Mouse (Mus musculus): ENCODE results near the gene Scn10a.

The Scn10a gene

GRCm38 (mm10) chr9:119574366-119574765 lies 144.8 kb downstream of the Scn10a start:
- DNase-seq (ENCODE audit: low read depth, low spot score), result no peak
- Histone ChIP-seq H3K27me3 (ENCODE audit: control insufficient read depth, insufficient read depth, low read length, poor library complexity, severe bottlenecking) (no peaks in the 10 kb centered on the region), H3K36me3 (ENCODE audit: control insufficient read depth, insufficient read depth, low read length, poor library complexity, severe bottlenecking) (no peaks in the 10 kb centered on the region)

DNA sequence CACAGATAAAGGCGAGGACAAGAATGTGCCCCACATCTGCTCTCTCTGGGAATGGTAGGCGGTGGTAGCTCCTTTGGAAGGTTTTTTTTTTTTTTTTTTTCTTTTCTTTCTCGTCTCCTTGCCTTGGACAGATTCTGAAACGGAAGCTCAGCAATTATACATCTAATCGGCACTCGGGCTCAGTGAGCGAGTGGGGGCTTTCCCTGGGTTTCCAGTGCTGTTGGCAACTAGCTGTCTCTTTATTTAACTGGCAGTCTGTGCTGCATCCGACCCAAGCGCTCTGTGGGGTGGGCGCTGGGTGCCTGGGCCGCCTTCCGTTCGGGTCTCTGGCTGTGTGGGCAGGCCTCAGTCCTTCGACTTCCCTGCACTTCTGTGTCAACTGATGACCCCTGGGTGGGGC lies 146.1 kb downstream of the Scn10a start:
- H3K36me3 ChIP-seq (ENCODE audit: control insufficient read depth, insufficient read depth, low read length, poor library complexity, severe bottlenecking), result no peaks in the 10 kb centered on the region
- DNase-seq (ENCODE audit: low read depth, low spot score), result no peak

DNA sequence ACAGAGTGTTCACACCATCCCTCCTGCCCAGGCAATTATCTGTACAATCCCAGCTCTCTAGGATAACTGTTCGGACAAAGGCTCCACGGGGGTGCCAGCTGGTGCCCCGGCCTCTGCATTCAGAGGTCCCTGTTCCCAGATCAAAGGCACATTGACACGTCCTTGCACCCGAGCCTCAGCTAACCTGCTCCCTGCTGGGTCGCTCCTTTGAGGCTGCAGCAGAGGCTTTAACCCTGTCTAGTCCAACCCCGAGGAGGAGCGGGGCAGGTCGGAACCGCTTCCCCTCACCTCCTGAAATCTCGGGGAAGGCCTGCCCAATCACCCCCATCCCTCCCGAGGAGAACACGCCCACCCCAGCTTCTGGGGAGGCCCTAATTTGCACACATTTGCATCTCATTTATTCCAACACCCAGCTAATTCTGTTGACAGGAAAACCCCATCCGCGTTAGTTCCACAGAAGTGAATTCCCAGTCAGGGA lies 147.7 kb downstream of the Scn10a start:
- Histone ChIP-seq H3K36me3 (ENCODE audit: control insufficient read depth, insufficient read depth, low read length, poor library complexity, severe bottlenecking) (no peaks in the 10 kb centered on the region), H3K27me3 (ENCODE audit: control insufficient read depth, insufficient read depth, low read length, poor library complexity, severe bottlenecking) (no peaks in the 10 kb centered on the region)
- DNase-seq (ENCODE audit: low read depth, low spot score), result no peak

More for the DNA sequence above, 146.1 kb downstream of the Scn10a start:
- H3K27me3 ChIP-seq (ENCODE audit: control insufficient read depth, insufficient read depth, low read length, poor library complexity, severe bottlenecking), result no peaks in the 10 kb centered on the region

- DNase-seq (ENCODE audit: low read depth, low spot score), result no peak
- no peaks in the 10 kb centered on the region for H3K36me3 ChIP-seq (ENCODE audit: control insufficient read depth, insufficient read depth, low read length, poor library complexity, severe bottlenecking)
- no peaks in the 10 kb centered on the region for H3K27me3 ChIP-seq (ENCODE audit: control insufficient read depth, insufficient read depth, low read length, poor library complexity, severe bottlenecking)
These were observed 148.5 kb downstream of the Scn10a start for GRCm38 (mm10) chr9:119570652-119571051.

- Histone ChIP-seq H3K27me3 (ENCODE audit: control insufficient read depth, insufficient read depth, low read length, poor library complexity, severe bottlenecking) (no peaks in the 10 kb centered on the region), H3K36me3 (ENCODE audit: control insufficient read depth, insufficient read depth, low read length, poor library complexity, severe bottlenecking) (no peaks in the 10 kb centered on the region)
- no peak for DNase-seq (ENCODE audit: low read depth, low spot score)
These were observed 150.4 kb downstream of the Scn10a start for GRCm38 (mm10) chr9:119568732-119569131.

- no peak for DNase-seq (ENCODE audit: low read depth, low spot score)
- no peaks in the 10 kb centered on the region for H3K27me3 ChIP-seq (ENCODE audit: control insufficient read depth, insufficient read depth, low read length, poor library complexity, severe bottlenecking)
- H3K36me3 ChIP-seq (ENCODE audit: control insufficient read depth, insufficient read depth, low read length, poor library complexity, severe bottlenecking), result no peaks in the 10 kb centered on the region
These were observed 151.3 kb downstream of the Scn10a start for GRCm38 (mm10) chr9:119567800-119568199.

GRCm38 (mm10) chr9:119566214-119566613 lies 152.9 kb downstream of the Scn10a start:
- Histone ChIP-seq H3K36me3 (ENCODE audit: control insufficient read depth, insufficient read depth, low read length, poor library complexity, severe bottlenecking) (no peaks in the 10 kb centered on the region), H3K27me3 (ENCODE audit: control insufficient read depth, insufficient read depth, low read length, poor library complexity, severe bottlenecking) (no peaks in the 10 kb centered on the region)
- DNase-seq (ENCODE audit: low read depth, low spot score), result no peak

DNA sequence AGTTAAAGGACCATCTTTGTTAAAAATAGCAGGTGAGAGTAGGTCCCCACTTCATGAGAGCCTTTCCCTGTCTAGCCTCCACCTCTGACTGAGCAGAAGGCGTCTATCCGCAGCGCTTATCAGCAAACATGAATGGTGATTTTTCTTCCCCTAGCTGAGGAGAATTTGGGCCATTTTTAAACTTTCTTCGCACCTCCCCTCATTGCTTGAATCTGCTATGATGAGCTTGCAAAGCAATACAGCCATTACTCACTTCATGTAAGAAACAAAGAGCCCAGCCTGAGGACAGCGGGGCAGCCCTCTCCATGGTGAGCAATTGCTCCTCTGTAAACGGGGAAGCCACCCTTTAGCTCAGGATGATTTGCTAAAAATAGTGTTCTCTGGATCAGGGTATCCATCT lies 154.3 kb downstream of the Scn10a start:
- H3K36me3 ChIP-seq (ENCODE audit: control insufficient read depth, insufficient read depth, low read length, poor library complexity, severe bottlenecking), result no peaks in the 10 kb centered on the region
- no peak for DNase-seq (ENCODE audit: low read depth, low spot score)
- no peaks in the 10 kb centered on the region for H3K27me3 ChIP-seq (ENCODE audit: control insufficient read depth, insufficient read depth, low read length, poor library complexity, severe bottlenecking)

- no peak for DNase-seq (ENCODE audit: low read depth, low spot score)
- H3K27me3 ChIP-seq (ENCODE audit: control insufficient read depth, insufficient read depth, low read length, poor library complexity, severe bottlenecking), result no peaks in the 10 kb centered on the region
These were observed 155.5 kb downstream of the Scn10a start for GRCm38 (mm10) chr9:119563617-119564016.

GRCm38 (mm10) chr9:119562256-119562655 lies 156.9 kb downstream of the Scn10a start:
- Histone ChIP-seq H3K27me3 (ENCODE audit: control insufficient read depth, insufficient read depth, low read length, poor library complexity, severe bottlenecking) (no peaks in the 10 kb centered on the region), H3K36me3 (ENCODE audit: control insufficient read depth, insufficient read depth, low read length, poor library complexity, severe bottlenecking) (no peaks in the 10 kb centered on the region)
- no peak for DNase-seq (ENCODE audit: low read depth, low spot score)

More at GRCm38 (mm10) chr9:119563617-119564016, 155.5 kb downstream of the Scn10a start:
- no peaks in the 10 kb centered on the region for H3K36me3 ChIP-seq (ENCODE audit: control insufficient read depth, insufficient read depth, low read length, poor library complexity, severe bottlenecking)

- no peak for DNase-seq (ENCODE audit: low read depth, low spot score)
- no peaks in the 10 kb centered on the region for H3K27me3 ChIP-seq (ENCODE audit: control insufficient read depth, insufficient read depth, low read length, poor library complexity, severe bottlenecking)
These were observed 157.4 kb downstream of the Scn10a start for GRCm38 (mm10) chr9:119561746-119562145.

GRCm38 (mm10) chr9:119559537-119560276 lies 159.4 kb downstream of the Scn10a start:
- DNase-seq (ENCODE audit: low read depth, low spot score), result no peak
- Histone ChIP-seq H3K36me3 (ENCODE audit: control insufficient read depth, insufficient read depth, low read length, poor library complexity, severe bottlenecking) (no peaks in the 10 kb centered on the region), H3K27me3 (ENCODE audit: control insufficient read depth, insufficient read depth, low read length, poor library complexity, severe bottlenecking) (no peaks in the 10 kb centered on the region)

More at GRCm38 (mm10) chr9:119561746-119562145, 157.4 kb downstream of the Scn10a start:
- no peaks in the 10 kb centered on the region for H3K36me3 ChIP-seq (ENCODE audit: control insufficient read depth, insufficient read depth, low read length, poor library complexity, severe bottlenecking)

Data from splenic B cell, adult 2 months (primary cell).